Mouse (Mus musculus): ENCODE results near the gene Drd3. TPM values are rescaled to one million over a fixed set of nuclear protein-coding genes. Genes with fewer than 3 reads are reported as not detected.

Drd3 gene
- total RNA-seq, 2 experiments from 2014 or later, result 2.6 TPM; not detected in 1

Small RNA genes within 50 kb of the gene (microRNA-seq; reads per million reads assigned to microRNA genes)
- not detected for gene Gm25996

Other genes starting within 250 kb of the Drd3 start
- not detected for gene Tigit, start 89.9 kb upstream of the Drd3 start, total RNA-seq (2021)
- 1 to 10 TPM; 4.8 to 5.2 TPM for gene Ccdc191, start 135.8 kb downstream of the Drd3 start, total RNA-seq (2021)
- gene Qtrt2, start 172.8 kb downstream of the Drd3 start, total RNA-seq (2021), result 10 to 100 TPM; 17.9 to 29.7 TPM
- 10 to 100 TPM; 24.8 to 27.0 TPM for gene Zdhhc23, start 225.8 kb downstream of the Drd3 start, total RNA-seq (2021)